Mouse (Mus musculus) liver, embryonic 14.5 days (tissue): ENCODE results near the gene Tor1a. TPM values are rescaled to one million over a fixed set of nuclear protein-coding genes. Genes with fewer than 3 reads are reported as not detected.

Experiments
- ATAC-seq: fragments of 200-750 bp; cut with Nextera tagmentation; 2 replicates; pipeline ENCODE4 v1.8.0; 2017; ENCODE audit warnings: moderate number of reproducible peaks, mild to moderate bottlenecking, moderate library complexity; ENCODE audit not compliant: insufficient read depth
- DNase-seq, 3 experiments: peaks; one replicate each; pipeline ENCODE4 v3.0.0-alpha.2; 2012 to 2013; ENCODE audit warnings: low read depth in 3 of 3, low spot score in 3 of 3
- H3K27ac ChIP-seq: fragments of 300-500 bp; sonication (generic); 2 replicates; pipeline ENCODE4 v1.5.1; 2014; ENCODE audit warnings: moderate library complexity, mild to moderate bottlenecking, control low read depth, inconsistent platforms
- H3K27me3 ChIP-seq: fragments of 300-500 bp; sonication (generic); 2 replicates; pipeline ENCODE4 v1.6.1; 2014; ENCODE audit warnings: mild to moderate bottlenecking, low read length, moderate library complexity; ENCODE audit not compliant: control insufficient read depth, insufficient read depth
- H3K36me3 ChIP-seq: fragments of 300-500 bp; sonication (generic); replicated peaks from 2 replicates; pipeline ENCODE4 v1.6.1; 2014; ENCODE audit warnings: low read depth; ENCODE audit not compliant: control insufficient read depth, insufficient read depth
- H3K4me1 ChIP-seq, 2 experiments: fragments of 200-500 bp in 1 of 2; fragments of 300-500 bp in 1 of 2; sonication (generic) in 1 of 2; replicated peaks; 2 replicates each; pipeline ENCODE4 v1.6.1; 2012 to 2014; ENCODE audit warnings: antibody characterized with exemption in 1 of 2, inconsistent platforms in 1 of 2, low read length in 1 of 2; ENCODE audit not compliant: control insufficient read depth in 2 of 2, insufficient read depth in 2 of 2
- H3K4me2 ChIP-seq: fragments of 300-500 bp; sonication (generic); 2 replicates; pipeline ENCODE4 v1.6.1; 2014; ENCODE audit warnings: low read depth, mild to moderate bottlenecking, control low read depth, moderate library complexity
- H3K4me3 ChIP-seq, 2 experiments: fragments of 200-500 bp in 1 of 2; fragments of 300-500 bp in 1 of 2; sonication (generic) in 1 of 2; 2 replicates each; pipeline ENCODE4 v1.5.1; 2012 to 2014; ENCODE audit warnings: low read depth in 2 of 2, low read length in 2 of 2, mild to moderate bottlenecking in 2 of 2, control low read depth in 1 of 2, inconsistent platforms in 1 of 2, moderate library complexity in 1 of 2; ENCODE audit not compliant: insufficient read depth in 1 of 2
- H3K9ac ChIP-seq: fragments of 300-500 bp; sonication (generic); replicated peaks from 2 replicates; pipeline ENCODE4 v1.6.1; 2014; ENCODE audit warnings: mild to moderate bottlenecking, control low read depth, moderate library complexity
- H3K9me3 ChIP-seq: fragments of 300-500 bp; sonication (generic); 2 replicates; pipeline ENCODE4 v1.6.1; 2016; ENCODE audit warnings: low read length, mixed read lengths; ENCODE audit not compliant: control insufficient read depth
- CTCF ChIP-seq: IDR thresholded peaks from 2 replicates; pipeline ENCODE4 v1.5.1; 2016; ENCODE audit warnings: antibody characterized with exemption, low read depth, control low read depth
- EP300 ChIP-seq: IDR thresholded peaks from 2 replicates; pipeline ENCODE4 v1.6.1; 2016; ENCODE audit warnings: antibody characterized with exemption, low read depth
- WGBS: fragments of 180-500 bp; shearing (Covaris S2); extraction: QIAGEN DNeasy Blood & Tissue Kit; methylation state at CpG from one replicate; pipeline ENCODE4 v1.1.7; 2014; ENCODE audit not compliant: insufficient replicate concordance; 5-methylcytosine and 5-hydroxymethylcytosine counted together
- polyA plus RNA-seq, 2 experiments: library from polyadenylated mRNA; depleted of rRNA in 1 of 2; stranded (reverse) in 1 of 2; unstranded in 1 of 2; fragments of >200 nt; fragmentation: Nextera tagmentation in 1 of 2; extraction: Ambion mirVana in 1 of 2; gene quantifications; 2 replicates each; pipeline versions ENCODE4 v1.2.1 to v1.2.3; 2012 to 2014

Gene Tor1a
- polyA plus RNA-seq (2012; rRNA removed) (25.0 and 29.3 TPM in 2 replicates), polyA plus RNA-seq (2014; fragmentation: Nextera tagmentation; extraction: Ambion mirVana) (34.3 and 34.8 TPM in 2 replicates)

- Histone ChIP-seq H3K27ac (peak within 1 kb of the TSS; percentile 70), H3K9me3 (no peaks in the 10 kb centered on the region), H3K4me3 (peak within 1 kb of the TSS; percentile 85 to 88), H3K4me1 (peaks cover 7 to 13% of the 10 kb centered on the region in 2 experiments; a peak in 3 of 4 replicates), H3K4me2 (peak within 1 kb of the TSS; percentile 97), H3K27me3 (no peaks in the 10 kb centered on the region), H3K9ac (peak within 1 kb of the TSS; percentile 98), H3K36me3 (peaks cover 17% of the 10 kb centered on the region)
- DNase-seq (peak; percentile 73 to 76 (median 74)), ATAC-seq (peak; percentile 92)
- TF ChIP-seq CTCF (no peak), EP300 (no peak)
- WGBS: 3% methylated on average over 48 of the region's 59 CpGs
These were observed at the start of gene Tor1a for GRCm38 (mm10) chr2:30967352-30968327. TSS of gene Tor1a (minus strand) at chr2:30967933.

- Histone ChIP-seq H3K36me3 (no peaks in the 10 kb centered on the region), H3K4me1 (no peaks in the 10 kb centered on the region), H3K27me3 (no peaks in the 10 kb centered on the region), H3K4me2 (no peak overlapping the region), H3K27ac (no peak overlapping the region), H3K9me3 (no peaks in the 10 kb centered on the region), H3K4me3 (no peak overlapping the region), H3K9ac (no peak overlapping the region)
- WGBS: 63% methylated on average over 14 of the region's 14 CpGs
- TF ChIP-seq EP300 (no peak), CTCF (no peak)
- DNase-seq: no peak
- no peak for ATAC-seq
These were observed 45.8 kb upstream of the Tor1a start for GRCm38 (mm10) chr2:31013371-31014120.

- Histone ChIP-seq H3K36me3 (no peaks in the 10 kb centered on the region), H3K4me2 (peak overlapping the region; percentile 69; the same call in 1 of the 2 replicates), H3K4me1 (peaks cover 23 to 30% of the 10 kb centered on the region in 2 experiments), H3K27me3 (no peaks in the 10 kb centered on the region), H3K9ac (no peak overlapping the region; the same call in 1 of the 2 replicates), H3K27ac (peak overlapping the region; percentile 87), H3K4me3 (no peak overlapping the region), H3K9me3 (no peaks in the 10 kb centered on the region)
- no peak for ATAC-seq
- DNase-seq: no peak
- TF ChIP-seq EP300: no peak
- no peak for TF ChIP-seq CTCF
- WGBS: 66% methylated on average over 5 of the region's 5 CpGs
These were observed 39.5 kb upstream of the Tor1a start for GRCm38 (mm10) chr2:31007208-31007607.

DNA sequence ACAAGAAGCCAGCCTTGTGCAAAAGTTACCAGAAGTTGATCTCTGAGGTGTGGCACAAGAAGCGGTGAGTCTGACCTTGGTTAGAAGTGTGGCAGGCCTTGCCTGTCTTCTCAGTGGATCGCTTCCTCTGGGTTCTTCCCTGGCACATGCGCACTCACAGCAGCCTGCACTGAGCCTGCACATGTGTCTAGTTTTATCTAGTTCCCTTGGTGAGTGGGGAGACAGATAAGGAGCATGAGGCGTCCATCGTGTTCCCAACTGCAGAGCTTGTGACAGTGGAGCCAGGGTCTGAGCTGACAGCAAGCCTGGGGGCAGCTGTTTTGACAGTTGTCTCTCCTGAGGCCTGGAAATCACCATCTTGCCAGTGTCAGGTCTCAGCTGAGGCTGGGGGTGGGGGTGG lies 38.7 kb upstream of the Tor1a start:
- 13% methylated on average over 5 of the region's 5 CpGs for WGBS
- Histone ChIP-seq H3K4me3 (peak overlapping the region; percentile 46 to 47), H3K27ac (peak overlapping the region; percentile 87), H3K36me3 (no peaks in the 10 kb centered on the region; the same call in 1 of the 2 replicates), H3K9ac (peak overlapping the region; percentile 65), H3K4me2 (peak overlapping the region; percentile 69), H3K27me3 (no peaks in the 10 kb centered on the region), H3K9me3 (no peaks in the 10 kb centered on the region), H3K4me1 (peaks cover 23 to 30% of the 10 kb centered on the region in 2 experiments)
- no peak for TF ChIP-seq CTCF
- TF ChIP-seq EP300: peak; percentile 74
- peak; percentile 89 for ATAC-seq
- peak; percentile 77 to 82 (median 79) for DNase-seq
